Mouse (Mus musculus) brain, adult 2 months (tissue): ENCODE data around the gene Wdr5.

Experiments
- DNase-seq: peaks from one replicate; pipeline ENCODE4 v3.0.0; 2011; ENCODE audit warnings: low read depth, low spot score

Wdr5 gene

GRCm38 (mm10) chr2:27514639-27515328 lies at the start of gene Wdr5:
TSS of gene Wdr5 (plus strand) at chr2:27515157.
- peak; percentile 97 for DNase-seq

- no peak for DNase-seq
Observed at GRCm38 (mm10) chr2:27469292-27469990, 45.5 kb upstream of the Wdr5 start.

DNA sequence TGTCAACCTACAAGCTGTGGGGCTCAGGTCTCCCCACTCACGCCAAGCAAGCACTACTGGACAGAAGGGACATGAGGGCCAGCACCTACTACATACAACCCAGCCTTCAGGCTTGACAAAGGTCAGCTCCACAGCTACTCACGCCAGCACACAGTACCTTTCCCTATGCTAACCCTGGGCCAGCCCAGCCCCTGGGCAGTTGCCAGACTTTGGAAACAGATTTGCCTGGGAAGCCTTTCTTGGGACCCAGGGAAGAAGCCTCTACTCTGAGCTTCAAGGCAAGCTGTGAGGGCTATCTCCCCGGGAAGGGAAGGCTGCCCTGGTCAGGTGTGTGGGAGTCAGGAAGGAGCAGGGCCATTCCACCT lies 45.0 kb upstream of the Wdr5 start:
- DNase-seq: no peak

GRCm38 (mm10) chr2:27470535-27470934 lies 44.4 kb upstream of the Wdr5 start:
- DNase-seq: no peak

DNA sequence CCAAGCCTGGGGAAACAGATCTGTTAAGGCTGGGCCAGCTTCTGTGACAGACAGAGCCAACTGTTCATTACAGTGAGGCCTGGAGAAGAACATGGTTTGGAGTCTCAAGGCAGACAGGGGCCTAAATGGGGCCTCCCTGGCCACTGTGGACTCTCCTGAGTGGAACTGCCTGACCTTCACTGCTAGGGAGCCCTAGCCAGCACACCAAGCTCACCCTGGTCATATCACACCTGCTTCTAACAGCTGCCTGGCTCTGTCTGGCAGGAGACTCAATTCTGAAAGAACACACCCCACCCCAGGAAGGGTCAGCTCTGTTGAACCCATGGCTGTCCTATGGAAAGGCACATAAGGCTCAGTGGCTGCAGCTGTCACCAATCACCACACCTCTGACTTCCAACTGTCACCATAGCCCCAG lies 43.8 kb upstream of the Wdr5 start:
- no peak for DNase-seq

DNA sequence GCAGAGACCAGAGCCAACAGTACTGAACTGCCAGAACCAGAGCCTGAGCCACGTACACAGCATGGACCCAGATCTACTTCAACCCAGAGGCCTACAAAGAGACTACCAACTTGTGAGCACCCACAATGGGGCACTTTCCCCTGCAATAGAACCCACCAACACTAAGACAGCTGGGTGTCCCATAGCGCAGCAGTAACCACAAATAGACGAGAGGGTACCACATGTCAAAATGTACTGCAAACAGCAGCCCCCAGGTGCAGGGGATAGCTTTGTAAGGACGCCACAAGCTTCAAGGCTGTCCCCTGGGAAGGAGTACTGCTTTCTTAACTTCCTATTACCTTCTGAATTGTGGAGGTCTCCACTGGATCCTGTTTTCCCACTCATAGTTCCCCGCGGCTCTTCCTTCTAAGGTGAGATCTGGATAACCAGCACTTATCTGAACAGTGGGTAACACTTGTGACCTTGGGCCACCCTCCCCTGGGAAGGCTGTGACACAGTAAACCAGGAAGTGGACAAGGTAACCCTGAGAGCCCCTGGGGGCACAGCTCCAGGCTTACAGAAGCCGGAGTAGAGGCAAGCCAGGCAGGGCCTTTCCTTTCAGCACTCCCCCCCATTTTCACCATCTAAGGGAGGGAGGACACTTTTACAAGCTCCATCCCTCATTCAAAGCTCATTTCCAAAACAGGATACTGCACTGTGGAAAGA lies 41.7 kb upstream of the Wdr5 start:
- no peak for DNase-seq

GRCm38 (mm10) chr2:27473911-27474310 lies 41.0 kb upstream of the Wdr5 start:
- DNase-seq: no peak

DNA sequence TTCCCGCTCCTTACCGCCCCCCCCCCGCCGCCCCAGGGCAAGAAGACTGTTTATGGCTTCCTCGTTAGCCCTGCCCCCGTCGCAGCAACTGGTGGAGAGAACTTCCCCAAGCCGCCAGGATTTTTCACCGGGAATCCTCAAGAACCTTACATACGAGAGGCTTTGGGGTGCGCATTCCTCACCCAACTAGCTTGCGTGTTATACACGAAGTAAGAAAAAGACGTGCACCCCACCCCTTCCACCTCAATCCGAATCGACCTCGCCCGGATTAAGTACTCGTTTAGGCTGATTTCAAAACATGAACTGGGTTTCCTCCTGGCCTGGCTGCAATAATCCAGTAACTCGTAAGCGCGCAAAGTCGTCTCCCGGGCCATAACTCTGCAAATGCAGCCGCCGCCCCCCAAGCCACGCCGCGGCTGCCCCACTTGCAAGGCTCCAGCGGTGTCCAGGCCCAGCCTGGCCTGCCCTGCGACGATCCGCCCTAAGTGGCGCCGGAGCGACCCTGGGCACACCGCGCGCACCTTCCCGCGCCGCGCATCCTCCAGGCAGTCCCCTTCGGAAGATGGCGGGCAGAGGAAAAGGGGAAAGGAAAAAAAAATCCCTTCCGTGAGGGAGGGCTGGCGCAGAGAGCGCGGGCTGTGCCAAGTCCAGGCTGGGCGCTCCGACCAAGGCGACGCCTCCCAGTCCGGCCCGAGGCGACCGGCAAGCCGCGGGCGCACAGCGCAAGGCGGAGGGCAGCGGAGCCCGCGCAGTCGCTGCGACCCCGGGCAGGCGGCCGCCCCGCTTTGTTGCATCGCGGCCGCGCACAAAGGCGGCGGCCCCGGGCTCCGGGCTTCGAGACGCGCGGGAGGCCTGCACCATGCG lies 40.1 kb upstream of the Wdr5 start:
- DNase-seq: peak; percentile 58

DNA sequence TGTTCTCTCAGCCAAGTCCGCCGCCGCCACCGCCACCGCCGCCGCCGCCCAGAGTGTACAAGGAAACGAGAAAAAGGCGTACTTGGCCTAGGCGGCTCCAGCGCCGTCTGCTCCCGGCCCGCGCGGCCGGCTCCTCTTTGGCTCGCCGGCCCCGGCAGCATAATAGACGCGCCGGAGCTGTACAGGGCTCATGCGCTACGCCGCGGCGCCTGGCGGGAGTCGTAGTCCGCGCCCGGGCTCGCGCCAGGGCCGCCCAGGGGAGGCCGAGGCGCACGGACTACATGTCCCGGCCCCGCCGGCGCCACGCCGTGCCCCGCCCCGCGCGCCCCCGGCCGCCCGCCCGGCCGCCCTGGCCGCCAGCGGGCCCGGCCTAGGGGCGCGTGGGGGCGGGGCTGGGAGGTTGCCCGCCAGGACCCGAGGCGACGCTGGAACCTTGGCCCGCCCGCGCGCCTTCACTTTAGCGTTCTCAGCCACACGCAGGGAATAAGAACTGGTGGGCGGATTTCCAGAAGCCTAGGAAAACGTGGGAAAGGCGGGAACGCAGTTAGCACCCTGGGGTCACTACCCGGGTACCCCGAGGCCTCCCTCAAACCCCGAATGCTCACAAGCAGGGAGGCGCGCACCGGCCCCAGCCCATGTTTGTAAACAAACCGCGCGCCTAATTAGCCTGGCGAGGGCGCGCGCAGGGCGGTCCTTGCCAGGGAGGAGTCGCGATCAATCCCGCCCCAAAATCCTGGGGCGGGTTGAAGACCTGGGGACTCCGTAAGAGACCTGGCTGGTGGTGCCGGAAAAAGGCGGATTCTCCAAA lies 39.3 kb upstream of the Wdr5 start:
- DNase-seq: peak; percentile 98

- peak; percentile 77 for DNase-seq
Observed at GRCm38 (mm10) chr2:27476303-27477192, 38.4 kb upstream of the Wdr5 start.

DNA sequence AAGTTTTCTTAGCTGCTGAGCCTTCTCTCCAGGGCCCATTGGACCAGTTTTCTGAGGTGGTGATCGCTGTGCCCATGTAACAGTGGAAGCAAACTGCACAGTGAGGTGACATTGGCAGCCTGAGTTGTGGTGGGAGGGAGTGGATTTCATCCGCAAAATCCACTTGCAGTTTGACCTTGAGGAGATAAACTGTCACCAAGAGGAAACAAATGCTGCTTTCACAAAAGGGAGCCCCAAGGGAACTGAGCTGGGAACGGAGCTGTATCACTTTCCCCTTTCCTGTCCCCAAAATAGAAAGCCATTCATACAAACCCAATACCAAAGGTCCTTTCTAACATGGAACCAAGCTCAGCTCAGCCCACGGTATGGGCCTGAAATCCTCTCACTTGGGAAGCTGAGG lies 35.1 kb upstream of the Wdr5 start:
- DNase-seq: no peak

GRCm38 (mm10) chr2:27480367-27480766 lies 34.6 kb upstream of the Wdr5 start:
- DNase-seq: no peak

- no peak for DNase-seq
Observed at GRCm38 (mm10) chr2:27482265-27482861, 32.6 kb upstream of the Wdr5 start.

- no peak for DNase-seq
Observed at GRCm38 (mm10) chr2:27486725-27487124, 28.2 kb upstream of the Wdr5 start.

DNA sequence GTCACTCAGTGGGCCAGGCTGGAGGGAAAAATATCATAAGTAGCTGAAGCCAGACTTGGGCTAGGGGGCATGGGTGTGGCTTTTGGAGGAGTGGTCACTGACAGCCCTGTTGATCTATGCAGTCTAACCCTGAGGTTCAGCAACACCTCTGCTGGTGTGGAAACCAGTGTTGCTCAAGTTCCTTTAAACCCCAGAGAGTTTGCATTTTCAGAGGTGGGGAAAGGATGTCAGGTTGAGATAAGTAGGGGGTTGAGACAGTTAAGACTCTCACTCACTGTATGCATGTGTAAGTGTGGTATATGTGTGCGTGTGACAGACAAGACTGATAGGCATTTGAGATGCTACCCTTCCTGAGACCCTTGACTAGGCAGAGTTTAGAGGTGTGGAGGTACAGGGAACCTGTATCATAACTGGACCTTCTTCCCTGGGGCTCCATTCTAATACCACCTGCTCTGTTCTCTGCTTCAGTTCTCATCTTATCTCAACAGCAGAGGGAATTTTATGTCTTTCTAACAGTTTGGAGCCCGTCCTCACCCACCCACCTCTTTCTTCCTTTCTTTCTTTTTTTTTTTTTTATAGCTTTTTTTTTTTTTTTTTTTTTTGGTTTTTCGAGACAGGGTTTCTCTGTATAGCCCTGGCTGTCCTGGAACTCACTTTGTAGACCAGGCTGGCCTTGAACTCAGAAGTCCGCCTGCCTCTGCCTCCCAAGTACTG lies 27.5 kb upstream of the Wdr5 start:
- DNase-seq: no peak

GRCm38 (mm10) chr2:27488362-27488761 lies 26.6 kb upstream of the Wdr5 start:
- DNase-seq: no peak

DNA sequence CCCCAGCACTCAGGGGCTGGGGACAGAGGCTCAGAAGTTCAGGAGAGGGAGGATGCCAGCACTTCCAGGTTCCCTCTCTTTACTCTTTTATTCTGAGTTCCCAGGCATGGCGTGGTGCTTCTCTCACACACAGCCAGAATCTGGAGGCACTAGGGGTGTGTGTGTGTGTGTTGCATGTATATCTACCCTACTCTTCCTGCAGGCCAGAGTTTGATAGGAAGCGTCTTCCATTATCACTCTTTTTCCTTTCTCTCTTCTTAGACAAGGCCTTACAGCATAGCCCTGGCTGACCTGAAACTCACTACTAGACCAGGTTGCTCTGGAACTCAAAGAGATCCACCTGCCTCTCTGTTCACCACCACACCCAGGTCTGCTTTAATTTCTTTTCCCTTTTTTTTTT lies 24.0 kb upstream of the Wdr5 start:
- no peak for DNase-seq

DNA sequence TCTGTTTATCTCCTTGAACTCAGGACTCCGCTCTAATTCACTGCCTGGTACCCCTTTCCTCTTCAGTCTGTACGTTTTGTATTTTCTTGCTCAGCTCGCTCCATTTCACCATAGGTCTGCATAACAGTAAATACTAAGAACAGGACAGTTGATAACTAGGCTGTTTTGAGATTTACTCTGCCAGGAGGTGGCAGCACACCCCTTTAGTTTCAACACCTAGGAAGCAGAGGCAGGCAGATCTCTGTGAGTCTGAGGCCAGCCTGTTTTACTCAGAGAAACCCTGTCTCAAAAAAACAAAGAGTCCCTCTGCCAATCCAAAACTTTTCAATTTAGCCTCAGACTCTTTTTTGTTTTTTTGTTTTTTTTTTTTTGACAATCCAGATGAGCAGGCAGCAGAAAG lies 21.0 kb upstream of the Wdr5 start:
- no peak for DNase-seq
